Mouse (Mus musculus) kidney, postnatal 14 days (tissue): ENCODE measurements around the gene Ncor1.
"Not testable (repeated sequence)": the region's sequence is repeated elsewhere in the genome, so short reads cannot be mapped to it uniquely, and the experiment has no call there.

Experiments used
- DNase-seq: peaks from one replicate; pipeline ENCODE4 v3.0.0; 2022; ENCODE audit warnings: mixed read lengths

Ncor1 gene

DNA sequence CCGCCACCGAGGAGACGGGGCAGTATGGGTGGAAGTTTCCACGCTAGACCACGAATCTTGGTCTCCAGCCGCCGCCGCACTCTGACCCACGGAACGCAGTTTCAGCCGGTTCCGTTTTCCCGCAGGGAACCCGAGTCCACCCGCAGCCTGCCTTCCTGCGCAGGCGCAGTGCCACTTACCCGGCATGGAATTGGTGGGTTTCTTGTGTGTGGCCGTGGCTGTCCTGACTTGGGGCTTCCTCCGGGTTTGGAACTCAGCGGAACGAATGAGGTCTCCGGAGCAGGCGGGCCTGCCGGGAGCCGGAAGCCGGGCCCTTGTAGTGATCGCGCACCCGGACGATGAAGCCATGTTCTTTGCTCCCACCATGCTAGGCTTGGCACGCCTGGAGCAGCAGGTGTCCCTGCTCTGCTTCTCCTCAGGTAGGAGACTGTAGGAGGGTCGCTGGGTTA is at the start of gene Ncor1, which contains the start of gene Pigl:
Gene Ncor1 (minus strand): TSS at position 266 of the 449 bp plus-strand sequence.
Gene Pigl (plus strand): TSS at position 185 of the 449 bp plus-strand sequence.
- DNase-seq, result peak; percentile 92

DNA sequence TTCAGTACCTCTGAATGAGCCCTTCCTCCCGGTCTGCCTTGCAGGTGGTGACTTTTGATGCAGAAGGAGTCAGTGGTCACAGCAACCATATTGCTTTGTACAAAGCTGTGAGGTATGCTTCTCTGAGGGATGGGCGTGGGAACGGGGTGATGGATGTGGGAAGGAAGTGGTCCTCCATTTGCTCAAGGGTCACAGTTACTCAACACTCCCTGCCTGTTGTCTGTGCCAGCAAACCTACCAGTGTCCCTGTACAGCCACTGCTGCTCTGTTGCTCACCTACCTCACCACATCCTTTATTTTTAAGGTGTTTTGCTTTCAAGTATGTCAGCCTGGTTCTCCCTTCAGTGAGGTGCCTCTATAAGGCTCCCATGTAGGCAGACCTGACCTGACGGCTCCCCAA is 49.3 kb upstream of the Ncor1 start:
- DNase-seq, result no peak

DNA sequence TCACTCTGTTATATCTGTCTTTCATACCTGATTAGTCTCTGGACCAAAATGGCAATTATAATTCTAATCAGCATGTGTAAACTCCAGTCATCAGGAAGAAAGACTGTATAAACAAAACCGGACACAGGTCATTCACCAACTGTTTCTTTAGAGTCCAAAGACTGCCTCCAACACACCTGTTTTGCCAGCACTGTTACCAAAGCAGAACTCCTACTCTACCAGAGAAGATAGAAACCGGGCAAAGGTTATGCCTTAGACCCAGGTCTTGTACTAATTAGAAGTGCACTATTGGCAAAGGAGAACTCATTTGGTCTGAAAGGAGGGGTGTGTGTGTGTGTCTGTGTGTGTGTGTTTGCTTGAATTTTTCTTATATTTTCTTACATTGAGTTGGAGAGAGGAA is 42.2 kb upstream of the Ncor1 start:
- no peak for DNase-seq

DNA sequence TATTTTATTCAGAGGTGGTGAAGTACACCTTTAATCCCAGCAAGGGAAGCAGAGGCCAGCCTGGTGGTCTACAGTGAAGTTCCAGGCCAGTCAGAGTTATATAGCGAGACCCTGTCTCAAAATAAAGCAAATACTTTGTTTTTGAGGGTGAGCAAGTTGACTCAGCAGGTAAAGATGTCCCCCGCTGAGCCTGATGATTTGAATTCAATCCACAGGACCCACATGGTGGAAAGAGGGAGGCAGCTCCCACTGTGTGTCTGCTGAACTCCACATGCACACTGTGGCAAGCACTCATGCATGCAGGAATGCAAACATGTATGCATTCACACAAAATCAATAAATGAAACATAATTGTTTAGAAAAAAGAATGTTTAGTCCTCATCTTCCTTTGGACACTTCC is 40.5 kb upstream of the Ncor1 start:
- no peak for DNase-seq

DNA sequence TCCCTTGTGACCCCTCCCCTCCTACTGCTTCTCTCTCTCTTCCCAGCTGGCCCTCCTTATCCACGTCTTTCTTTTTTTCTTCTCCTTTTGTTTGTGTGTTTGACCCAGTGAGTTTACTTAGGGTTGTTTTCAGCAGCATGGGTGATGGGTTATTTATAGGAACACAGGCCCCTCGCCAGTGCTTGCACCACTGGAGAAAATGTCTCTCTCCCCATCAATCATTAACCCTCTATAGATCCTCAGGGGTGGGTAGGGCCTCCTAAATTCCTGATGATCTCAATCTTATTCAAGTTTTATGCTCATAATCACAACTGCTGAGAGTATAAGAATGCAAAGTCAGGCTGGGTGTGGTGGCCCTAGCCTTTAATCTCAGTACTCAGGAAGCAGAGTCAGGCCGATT is 38.8 kb upstream of the Ncor1 start:
- DNase-seq, result no peak

DNA sequence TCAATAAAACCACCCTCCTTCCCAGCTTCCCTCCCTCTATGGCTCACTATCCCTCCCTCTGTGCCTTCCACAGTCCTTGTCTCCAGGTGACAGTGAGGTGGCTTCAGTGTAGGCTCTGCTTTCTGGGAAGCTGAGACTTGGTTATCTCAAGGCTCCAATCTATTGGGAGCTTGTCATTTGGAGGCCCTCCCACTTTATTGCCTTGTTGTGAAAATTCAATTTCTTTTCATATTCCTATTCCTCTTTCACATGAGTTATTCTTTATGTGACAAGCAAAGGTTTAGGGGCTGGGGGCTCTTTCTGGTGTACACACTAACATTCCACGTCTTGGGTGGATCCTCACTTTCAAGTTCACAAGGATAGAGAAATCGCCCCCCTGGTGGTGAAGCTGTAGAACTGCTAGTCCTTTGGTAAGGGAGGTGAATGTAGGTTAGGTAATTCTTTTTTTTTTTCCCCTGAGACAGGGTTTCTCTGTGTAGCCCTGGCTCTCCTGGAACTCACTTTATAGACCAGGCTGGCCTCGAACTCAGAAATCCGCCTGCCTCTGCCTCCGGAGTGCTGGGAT is 37.9 kb upstream of the Ncor1 start:
- DNase-seq, result no peak

DNA sequence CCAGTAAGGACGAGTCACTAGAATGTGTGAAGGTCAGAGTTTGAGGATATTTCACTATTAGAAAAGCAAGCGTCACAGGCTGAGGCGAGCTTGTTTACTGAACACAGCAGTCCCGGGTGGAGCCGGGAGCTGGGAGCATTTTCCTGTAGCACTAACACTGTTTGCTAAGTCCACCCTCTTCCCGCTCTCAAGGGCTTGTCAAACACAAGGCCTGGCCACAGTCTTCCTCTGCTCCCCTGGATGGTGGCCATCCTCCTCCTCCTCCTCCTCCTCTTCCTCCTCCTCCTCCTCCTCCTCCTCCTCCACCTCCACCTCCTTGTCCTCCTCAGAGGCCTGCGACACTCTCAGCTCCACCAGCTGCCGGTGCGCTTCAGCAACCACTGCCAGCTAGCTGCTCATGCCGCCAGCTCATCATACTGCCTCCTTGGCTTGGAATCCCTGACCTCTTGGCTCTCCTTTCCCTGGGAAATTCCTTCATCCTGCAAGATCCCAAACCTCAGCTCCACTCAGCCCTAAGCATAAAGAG is 37.0 kb upstream of the Ncor1 start:
- DNase-seq, result peak; percentile 54

DNA sequence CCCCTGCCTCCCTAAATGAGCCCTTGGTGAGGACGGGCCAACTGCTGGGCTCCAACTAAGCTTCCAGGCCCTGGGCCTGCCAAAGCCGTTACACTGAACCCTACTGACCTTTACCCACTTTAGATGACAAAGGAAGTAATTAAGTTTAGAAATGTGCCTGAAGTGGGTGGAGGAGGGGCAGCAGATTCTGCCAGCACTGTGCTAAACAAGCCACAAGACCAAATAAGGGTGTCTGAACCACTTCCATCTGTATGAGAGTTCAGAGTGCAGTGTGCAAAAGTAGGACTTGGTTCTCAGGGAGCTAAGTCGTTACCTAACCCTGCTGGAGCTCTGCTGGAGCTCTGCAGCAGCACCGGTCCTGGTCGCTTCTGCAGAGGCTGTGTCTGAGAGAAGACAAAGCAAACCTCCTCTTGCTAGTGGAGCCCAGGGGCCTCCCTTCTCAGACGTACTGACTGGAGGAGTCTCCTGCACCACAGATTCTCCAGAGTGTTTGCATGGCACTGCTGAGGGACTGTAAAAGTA is 36.5 kb upstream of the Ncor1 start:
- peak; percentile 91 for DNase-seq

DNA sequence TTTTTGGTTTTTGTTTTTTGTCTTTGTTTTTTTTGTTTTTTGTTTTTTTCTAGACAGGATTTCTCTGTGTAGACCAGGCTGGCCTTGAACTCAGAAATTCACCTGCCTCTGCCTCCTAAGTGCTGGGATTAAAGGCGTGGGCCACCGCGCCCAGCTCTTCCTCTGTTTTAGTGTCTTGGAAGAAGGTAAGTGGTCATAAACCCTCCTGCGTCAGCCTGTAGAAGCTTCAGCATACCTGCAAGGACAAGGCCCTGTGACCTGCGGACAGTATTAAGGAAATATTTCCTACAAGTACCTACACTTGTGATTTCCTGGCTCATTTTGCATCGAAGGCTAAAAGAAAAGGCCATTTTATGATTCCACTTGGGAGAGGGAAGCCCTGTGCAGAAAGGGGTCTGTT is 35.4 kb upstream of the Ncor1 start:
- DNase-seq, result no peak

DNA sequence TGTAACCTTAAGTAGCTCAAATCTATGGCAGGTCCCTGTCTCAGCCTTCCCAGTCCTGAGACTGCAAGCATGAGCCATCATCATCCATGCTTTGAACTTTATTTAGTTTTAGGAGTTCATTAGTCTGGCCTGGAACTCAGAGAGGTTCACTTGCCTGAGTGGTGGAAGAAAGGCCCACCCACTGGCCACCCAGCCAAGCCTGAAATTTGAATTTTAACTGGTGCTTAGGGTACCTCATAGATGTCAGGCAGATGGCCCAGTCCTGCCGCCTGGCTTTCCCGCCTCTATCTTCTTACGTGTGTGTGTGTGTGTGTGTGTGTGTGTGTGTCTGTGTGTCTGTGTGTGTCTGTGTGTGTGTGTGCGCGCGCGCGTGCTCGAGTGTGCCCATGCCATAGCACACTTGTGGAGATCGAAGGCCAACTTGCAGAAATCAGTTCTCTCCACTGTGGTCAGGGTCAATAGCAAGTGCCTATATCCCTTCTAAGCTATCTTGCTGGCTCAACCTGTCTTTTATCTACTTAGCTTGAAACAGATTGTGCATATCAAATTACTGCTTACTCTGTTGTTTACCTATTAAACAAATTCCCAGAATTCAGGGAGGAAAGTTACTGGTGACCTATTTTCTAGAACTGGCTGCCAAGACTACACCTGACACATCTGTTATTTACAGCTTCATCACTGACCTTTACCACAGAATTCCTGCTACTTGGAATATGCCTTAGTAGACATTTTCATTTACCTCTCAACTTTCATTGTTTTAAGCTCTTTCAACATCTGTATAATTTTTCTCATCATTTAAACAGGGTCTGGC is 29.4 kb upstream of the Ncor1 start:
- peak; percentile 57 for DNase-seq

DNA sequence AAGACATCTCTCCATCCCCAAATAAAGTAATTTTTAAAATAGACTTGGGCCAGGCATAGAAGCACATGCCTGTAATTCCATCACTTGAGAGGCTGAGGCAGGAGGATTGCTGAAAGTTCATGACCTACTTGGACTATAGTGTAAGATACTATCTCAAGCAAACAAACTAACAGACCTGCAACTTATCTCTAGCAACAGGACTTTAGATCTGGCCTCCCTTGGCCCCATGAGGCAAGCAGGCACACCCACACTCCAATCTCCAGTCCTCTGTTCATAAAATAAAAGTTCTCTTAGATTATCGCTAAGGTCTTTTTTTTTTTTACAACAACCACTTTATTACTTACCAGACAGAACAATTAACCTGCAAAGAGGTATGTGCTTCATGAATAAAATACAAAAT is 28.6 kb upstream of the Ncor1 start:
- no peak for DNase-seq

DNA sequence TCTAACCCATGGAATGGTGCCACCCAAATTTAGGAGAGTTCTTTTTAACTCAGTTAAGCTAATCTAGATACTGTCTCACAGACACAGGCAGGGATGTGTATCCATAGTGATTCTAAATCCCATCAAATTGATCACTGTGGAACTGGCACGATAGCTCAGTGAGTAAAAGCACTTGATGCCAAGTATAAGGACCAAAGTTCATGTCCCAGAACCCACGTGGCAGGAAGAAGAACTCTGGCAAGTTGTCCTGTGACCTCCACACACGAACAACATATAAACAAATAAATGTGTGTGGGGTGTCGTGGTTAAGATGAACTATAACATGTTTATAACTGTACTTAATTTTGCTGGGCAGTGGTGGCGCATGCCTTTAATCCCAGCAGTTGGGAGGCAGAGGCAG is 21.2 kb upstream of the Ncor1 start:
- DNase-seq, result no peak

DNA sequence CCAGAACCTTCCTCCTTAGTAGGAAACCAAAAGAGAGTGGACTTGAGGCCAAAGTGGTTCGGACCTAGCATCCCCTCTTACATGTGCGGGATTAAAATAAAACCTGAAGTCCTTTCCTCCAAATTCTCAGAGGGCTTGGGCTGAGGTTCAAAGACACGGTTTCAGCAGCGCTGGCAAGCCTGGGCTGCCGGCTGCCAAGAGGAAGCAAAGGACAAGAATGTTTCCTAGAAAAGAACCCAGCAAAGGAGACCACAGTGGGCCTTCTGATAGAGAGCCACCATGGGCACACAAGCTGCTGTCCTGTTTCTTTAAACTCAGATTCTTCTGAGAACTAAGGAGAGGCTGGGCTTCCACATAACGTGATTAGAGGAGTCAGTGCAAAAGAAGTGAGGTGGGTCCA is 20.6 kb upstream of the Ncor1 start:
- no peak for DNase-seq

DNA sequence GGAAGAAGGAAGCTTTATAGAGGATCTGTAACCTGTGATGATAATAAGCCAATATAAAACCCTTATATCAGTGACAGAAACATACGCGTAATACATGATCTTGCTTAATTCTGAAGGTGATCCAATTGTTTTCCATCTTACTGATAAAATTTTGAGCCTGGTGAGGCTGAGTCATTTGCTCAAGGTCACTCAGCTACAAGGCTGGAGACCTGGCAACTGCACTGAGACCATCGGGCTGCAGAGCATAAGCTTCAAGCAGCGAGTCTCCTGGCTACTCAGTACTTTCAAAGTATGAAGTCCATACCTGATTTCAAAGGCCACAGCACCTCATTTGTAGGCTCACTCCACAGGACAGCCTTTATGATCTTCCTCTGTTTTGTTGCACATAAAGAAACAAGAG is 17.8 kb upstream of the Ncor1 start:
- no peak for DNase-seq

DNA sequence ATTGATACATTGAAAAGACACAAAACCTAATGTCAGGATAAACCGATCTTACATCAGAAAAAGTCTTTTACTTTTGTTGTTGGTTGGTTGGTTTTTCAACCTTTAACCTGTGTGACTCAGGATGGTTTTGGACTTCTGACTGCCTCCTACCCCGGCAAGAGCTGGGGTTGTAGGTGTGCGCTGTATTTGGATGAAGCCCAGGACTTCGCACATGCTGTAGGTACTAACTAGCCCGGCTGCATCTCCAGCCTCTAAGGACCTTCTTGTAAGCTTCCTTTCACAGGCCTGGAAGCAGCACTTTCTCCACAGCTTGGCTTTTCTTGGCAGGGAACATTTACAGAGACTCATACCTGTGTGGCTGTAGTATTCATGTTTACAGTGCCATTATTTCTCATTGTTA is 15.2 kb upstream of the Ncor1 start:
- DNase-seq, result peak; percentile 48

DNA sequence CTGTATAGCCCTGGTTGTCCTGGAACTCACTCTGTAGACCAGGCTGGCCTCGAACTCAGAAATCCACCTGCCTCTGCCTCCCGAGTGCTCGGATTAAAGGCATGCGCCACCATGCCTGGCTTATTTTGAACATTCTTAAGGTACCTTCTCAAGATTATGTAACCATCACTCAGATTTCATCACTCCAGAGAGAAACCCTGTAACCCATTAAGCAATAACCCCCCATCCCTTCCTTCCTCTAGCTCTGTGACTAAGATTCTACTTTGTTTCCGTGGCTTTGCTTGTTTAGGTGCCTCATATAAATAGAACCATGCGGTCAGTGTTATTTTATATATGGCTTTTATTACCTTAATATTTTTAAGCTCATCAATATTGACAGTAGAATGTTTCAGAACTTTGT is 12.1 kb upstream of the Ncor1 start:
- no peak for DNase-seq

DNA sequence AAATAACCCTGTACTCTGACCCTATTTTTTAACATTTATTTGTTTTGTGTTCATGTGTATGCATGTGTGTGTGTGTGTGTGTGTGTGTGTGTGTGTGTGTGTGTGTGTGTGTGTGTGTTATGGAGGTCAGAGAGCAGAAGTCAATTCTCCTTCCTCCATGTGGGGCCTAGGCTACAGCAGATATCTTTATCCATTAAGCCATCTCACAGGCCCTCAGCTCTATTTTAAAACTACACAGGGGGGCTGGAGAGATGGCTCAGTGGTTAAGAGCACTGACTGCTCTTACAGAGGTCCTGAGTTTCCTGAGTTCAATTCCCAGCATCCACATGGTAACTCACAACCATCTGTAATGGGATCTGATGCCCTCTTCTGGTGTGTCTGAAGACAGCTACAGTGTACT is 8.9 kb upstream of the Ncor1 start:
- not testable (repeated sequence) for DNase-seq

DNA sequence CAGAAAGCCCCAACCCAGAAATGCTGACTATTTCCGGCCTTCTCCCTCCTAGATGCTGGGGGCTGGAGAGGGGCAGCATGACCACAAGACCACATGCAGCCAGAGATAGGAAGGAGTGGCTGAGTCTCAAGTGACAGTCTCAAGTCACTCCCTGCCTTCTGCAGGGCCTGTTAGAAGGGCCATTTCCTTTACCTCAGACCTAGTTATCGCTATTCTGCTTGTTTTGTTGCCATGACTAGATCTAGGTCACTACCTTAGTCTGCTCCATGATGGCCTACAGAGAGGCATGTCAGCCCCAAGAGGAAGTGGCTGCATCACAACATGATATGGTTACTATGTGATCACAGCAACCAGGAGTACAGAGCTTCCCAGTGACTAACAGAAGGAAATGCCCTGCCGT is 8.2 kb upstream of the Ncor1 start:
- DNase-seq, result no peak

DNA sequence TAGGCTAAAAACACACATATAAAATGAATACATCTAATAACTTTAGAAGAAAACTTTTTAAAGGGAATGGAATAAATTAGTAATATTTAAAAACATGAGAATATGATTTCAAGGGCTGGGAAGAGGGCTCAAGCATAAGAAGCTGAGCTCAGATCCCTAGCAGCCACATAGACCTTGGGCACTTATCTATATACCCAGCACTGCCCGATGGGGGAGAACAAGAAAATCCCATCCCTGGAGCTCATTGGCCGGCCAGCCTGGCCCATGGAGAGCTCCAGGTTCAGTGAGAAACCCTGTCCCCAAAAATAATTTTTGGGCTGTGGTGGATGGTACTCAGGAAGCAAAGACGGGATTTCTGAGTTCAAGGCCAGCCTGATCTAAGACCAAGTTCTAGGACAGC is 7.5 kb upstream of the Ncor1 start:
- no peak for DNase-seq

DNA sequence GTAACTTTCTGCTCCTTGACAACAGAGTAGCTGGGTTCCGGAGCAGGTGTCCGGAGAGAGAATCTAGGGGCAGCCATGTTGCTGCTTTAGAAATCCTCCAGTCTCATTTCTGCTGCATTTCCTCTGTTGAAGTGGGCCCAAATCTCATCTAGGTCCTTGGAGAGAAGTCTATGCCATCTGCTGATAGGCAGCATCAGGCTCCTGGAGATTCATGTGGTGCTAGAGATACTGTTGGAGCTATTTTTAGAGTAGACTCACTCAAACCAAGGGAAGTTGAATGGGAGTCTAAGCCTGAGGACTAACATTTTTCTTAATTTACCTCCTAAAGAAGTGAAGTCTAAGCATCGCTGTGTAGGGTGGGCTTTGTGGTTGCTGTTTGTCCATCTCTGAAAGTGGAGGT is 6.4 kb upstream of the Ncor1 start:
- DNase-seq, result no peak

DNA sequence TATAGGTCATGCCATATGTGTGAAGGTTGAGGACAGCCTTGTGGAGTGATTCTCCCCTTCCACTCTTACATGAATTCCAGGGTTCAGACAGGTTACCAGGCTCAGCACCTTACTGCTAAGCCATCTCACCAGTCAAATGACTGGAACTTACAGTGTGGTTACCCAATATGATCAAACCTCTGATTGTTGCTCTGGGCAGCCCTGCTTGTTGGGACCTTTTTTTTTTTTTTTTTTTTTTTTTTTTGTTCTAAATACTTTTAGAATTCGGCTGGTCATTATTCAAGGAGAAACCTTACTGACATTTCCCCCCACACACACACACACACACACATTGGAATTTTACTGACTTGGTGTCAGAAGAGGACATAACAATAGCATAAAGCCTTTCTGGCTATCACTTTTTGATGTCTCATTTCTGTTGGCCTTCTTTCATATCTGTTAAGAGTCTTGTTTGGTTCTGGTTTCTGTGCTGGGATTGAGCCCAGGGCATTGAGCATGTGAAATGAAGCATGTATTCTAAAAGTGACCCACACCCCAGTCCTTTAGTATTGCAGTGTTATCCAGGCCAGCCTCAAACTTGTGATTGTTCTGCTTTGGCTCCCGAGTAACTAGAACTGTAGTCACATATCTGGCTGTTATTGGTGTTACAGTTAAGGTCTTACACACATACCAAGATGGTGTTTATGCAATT is 5.0 kb upstream of the Ncor1 start:
- DNase-seq, result no peak

DNA sequence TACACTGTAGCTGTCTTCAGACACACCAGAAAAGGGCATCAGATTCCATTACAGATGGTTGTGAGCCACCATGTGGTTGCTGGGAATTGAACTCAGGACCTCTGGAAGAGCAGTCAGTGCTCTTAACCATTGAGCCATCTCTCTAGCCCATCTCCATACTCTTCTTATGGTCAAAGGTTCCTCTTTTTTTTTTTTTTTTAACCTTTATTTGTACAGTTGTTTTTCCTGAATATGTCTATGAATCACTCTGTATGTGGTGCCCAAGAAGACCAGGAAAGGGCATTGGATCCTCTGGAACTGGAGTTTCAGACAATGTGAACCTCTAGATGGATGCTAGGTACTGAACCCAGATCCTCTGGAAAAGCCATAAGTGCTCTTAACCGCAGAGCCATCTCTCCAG is 4.2 kb upstream of the Ncor1 start:
- not testable (repeated sequence) for DNase-seq

DNA sequence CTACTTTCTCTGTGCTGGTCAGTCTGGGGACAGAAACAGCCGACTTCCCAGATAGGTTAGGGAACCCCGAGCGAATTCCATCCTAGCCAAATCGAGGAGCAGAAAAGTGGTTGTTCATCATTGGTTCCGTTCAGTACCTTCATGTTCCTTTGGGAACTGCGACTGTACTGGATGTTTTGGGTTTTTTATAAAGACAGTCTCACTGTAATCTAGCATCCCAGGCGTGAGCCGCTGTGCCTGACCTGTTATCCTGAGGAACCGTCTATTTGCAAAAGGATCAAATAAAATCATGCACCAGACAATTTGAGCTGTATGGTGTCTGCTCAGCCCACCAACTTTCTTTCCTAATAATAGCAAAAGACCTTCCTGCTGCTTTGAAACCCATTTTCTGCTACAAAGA is 439 bp upstream of the Ncor1 start:
- DNase-seq, result no peak

DNA sequence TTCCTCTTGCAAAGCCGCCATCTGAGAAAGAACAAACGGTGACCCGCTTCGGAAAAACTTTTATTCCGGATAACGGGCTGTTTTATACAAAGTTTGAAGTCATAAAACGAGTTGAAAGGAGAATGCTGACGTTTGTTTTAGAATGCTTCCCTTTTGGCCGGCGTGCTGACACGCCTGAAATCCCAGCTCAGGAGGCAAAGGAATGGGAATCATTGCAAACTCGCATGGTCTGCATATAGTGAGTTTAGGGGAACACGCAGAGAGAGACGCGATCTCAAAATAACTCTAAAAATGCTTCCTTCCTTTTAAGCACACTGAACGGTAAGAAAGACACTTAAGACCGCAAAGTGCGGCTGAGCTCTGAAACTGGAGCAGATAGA is 460 bp downstream of the Ncor1 start:
- DNase-seq, result no peak
